Mouse (Mus musculus): ENCODE measurements at regions not wholly inside any gene's neighbourhood (a gene's known extent, or its start where the extent isn't known, plus 50 kb on each side); places are given as distances from the start of the nearest gene placed in this dataset.

DNA sequence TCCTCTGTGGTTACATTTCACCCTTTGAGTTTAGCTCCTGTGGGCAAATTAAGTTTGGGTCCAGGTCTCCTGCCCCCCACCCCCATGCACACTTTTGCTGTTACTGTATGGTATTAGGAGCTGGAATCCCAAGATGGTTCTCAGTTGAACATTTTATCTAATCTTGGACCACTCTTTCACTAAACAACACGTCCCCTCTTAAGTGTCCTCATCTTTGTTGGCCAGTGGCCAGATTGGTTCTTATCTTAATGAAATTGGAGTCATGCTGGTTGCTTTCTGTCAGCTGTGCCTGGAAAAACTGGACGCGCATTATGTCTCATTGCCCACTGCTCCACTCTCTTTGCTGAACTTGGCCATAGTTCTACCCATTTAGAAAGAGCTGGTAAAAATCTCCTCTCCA lies 391.1 kb upstream of the Pbx1 start:
- no peak for DNase-seq (ENCODE audit: low spot score)

DNA sequence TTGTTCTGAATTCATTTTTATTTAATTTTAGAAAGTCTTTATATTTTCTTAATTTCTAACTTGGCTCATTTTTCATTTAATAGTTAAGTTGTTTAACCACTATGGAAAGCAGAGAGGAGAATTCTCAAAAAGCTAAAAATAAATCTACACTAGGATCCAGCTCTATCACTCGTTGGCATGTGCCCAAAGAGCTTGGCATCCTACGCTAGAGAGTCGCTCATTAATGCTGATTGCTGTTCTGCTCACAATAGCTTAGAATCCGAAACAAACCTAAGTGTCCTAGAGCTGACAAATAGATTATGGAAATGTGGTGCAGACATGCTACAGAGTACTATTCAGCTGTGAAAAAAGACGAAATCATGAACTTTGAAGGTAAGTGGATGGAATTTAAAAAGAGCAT lies 386.3 kb upstream of the Pbx1 start:
- DNase-seq (ENCODE audit: low spot score) = no peak

DNA sequence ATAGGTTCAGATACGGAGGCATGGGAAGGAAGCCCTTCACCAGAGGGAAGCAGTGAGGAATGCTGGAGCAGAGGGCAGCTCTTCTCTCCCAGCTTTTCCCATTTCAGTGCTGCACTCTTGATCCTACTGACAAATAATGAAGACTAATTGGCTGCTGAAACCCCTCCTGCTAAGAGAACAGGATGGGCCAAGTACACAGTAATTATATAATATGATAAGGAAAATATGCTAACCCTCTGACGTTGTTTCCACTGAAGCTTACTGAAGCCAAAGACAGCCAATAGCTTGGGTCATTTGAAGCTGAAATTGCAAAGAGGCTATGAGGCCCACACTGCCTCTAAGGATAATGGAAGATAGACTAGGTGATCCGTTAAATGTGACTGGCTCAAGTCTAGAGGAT lies 375.0 kb upstream of the Pbx1 start:
- no peak for DNase-seq (ENCODE audit: low spot score)

DNA sequence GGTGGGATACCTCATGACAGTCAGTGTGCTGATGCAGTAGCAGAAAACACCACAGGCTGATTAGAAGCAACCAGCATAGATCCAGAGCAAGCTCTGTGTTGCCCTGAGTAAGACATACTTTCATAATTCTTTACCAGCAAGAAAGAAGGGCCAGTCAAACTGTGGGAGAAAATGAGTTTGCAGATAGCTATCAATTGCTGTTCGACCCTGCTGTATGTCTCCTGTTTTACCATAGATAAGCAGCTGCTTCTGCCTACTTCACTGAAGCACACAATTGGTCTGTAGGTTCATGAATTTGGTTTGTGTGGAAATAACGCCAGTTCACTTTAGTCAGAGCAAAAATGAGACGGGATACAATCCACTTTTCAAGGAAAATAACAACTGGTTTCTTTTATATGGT lies 373.4 kb upstream of the Pbx1 start:
- DNase-seq (ENCODE audit: low spot score) = no peak

GRCm38 (mm10) chr1:168801046-168801445 lies 369.0 kb upstream of the Pbx1 start:
- no peak for DNase-seq (ENCODE audit: low spot score)

DNA sequence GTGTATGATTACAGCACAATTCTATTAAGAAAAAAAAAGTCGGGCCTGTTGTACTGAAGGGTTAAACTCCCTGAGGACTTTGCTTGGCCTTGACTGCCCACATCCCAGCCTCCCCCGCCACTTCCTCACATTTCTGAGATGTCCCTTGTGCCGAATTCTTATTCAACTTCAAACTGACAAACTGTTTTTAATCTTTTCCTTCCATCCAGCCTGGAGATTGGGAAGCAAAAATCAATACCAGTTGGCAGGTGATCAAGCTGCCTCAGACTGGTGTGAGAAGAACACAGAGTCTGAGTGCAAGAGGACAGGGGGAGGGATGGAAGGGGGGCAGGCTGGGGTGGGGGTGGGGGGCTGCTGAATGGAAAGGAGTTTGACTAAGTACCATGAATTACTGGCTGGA lies 354.7 kb upstream of the Pbx1 start:
- no peak for DNase-seq (ENCODE audit: low spot score)

GRCm38 (mm10) chr1:168783851-168784250 lies 351.8 kb upstream of the Pbx1 start:
- no peak for DNase-seq (ENCODE audit: low spot score)

DNA sequence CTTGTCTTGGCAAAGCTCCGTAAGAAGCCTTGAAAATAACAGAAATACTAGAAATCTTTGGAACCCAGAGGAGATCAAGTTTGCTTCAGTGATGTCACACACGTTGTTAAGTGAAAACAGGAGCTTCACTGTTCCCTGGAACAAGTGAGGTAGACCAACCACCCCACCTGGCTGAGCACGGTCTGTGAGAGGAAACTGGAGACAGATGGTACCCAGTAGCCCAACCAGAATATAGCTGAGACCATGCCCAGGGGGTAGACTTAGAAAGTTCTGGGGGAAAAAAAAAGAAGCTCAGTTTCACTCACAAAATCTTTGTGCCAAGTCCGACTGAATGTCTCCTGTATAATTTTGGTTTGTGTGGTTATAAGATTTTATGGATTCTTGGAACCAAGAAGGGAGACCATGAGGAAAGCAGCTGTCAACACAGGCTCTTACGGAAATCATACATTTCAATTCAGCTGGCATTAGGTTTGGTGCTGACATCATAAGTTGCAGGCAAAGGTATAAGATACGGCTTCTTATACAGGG lies 332.4 kb upstream of the Pbx1 start:
- DNase-seq (ENCODE audit: low spot score) = no peak

- no peak for DNase-seq (ENCODE audit: low spot score)
These were observed 329.0 kb upstream of the Pbx1 start for GRCm38 (mm10) chr1:168761095-168761494.

GRCm38 (mm10) chr1:168760239-168760638 lies 328.2 kb upstream of the Pbx1 start:
- no peak for DNase-seq (ENCODE audit: low spot score)

DNA sequence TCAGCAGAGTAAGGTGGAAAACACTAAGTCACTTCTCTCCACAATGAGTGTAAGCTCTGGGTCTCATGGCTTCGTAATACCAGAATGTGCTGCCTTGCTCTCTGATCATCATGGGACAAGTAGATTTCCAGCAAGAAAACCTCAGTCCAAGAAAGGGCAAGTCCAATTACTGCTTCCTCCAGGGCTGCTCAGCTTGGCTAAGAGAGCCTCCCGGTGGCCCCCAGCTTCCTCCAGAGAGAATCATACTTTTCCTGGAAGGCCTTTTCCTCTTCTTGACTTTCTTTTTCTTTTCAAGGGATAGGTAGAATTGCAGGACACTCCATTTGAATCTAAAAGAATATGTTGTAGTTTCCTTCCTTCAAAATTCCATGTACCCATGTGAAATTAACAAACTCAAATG lies 326.8 kb upstream of the Pbx1 start:
- DNase-seq (ENCODE audit: low spot score) = no peak

- DNase-seq (ENCODE audit: low spot score) = no peak
These were observed 322.1 kb upstream of the Pbx1 start for GRCm38 (mm10) chr1:168754196-168754595.

GRCm38 (mm10) chr1:168743435-168743834 lies 311.4 kb upstream of the Pbx1 start:
- no peak for DNase-seq (ENCODE audit: low spot score)

DNA sequence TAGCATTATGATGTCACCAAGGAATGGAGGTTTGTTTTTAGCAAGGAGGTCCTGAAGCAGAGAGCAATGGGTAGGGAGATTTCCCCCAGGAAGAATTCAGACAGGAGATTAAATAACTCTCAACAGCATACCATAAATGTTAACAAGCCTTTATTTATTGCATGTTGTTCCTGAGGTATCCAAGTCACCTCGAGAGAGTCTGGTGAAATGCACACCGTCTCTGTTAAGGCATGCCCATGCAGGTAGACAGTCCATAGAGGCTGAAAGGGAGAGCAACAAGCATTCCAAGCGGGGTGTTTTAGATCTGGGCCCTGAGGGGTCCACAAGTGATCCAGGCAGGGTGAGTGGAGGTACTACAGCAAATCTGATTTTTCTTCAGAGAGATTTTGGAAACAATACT lies 305.9 kb upstream of the Pbx1 start:
- no peak for DNase-seq (ENCODE audit: low spot score)

GRCm38 (mm10) chr1:168737277-168737863 lies 305.3 kb upstream of the Pbx1 start:
- DNase-seq (ENCODE audit: low spot score) = no peak

DNA sequence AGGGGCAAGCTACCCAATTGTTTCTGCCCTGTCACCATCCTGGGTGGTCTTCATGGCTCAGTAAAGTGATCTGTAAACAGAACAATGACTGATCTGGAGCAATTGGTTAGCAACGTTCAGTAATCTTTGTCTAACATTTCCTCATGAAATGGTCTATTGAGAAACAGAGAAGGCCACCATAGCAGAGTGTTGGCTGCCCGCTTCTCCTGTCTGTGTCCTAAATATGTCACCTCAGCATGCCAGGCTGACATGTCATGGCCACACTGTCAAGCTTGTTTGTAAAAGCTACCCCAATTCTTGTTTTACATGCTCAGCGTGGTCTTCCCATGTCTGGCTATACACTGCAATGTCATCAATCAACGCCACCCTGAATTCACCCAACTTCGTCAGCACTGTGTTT lies 301.0 kb upstream of the Pbx1 start:
- DNase-seq (ENCODE audit: low spot score) = no peak

DNA sequence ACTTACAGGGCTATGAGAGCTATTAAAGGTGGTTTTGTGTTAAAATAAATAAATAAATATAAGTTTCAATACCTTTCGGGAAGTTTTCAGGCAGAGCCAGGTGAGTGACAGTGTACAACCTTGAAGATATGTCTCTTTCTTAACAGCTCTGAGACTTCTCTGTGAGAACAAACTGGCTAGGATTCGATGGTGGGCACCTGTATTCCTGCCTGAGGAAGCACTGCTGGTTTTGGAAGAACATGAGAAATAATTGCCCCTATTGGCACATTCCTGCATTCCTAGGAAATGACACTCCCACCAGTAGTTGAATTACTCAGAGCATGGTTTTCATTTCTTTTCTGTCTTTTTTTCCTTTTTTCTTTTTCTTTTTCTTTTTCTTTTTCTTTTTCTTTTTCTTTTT lies 277.8 kb upstream of the Pbx1 start:
- no peak for DNase-seq (ENCODE audit: low spot score)

GRCm38 (mm10) chr1:168709017-168709681 lies 277.1 kb upstream of the Pbx1 start:
- no peak for DNase-seq (ENCODE audit: low spot score)

DNA sequence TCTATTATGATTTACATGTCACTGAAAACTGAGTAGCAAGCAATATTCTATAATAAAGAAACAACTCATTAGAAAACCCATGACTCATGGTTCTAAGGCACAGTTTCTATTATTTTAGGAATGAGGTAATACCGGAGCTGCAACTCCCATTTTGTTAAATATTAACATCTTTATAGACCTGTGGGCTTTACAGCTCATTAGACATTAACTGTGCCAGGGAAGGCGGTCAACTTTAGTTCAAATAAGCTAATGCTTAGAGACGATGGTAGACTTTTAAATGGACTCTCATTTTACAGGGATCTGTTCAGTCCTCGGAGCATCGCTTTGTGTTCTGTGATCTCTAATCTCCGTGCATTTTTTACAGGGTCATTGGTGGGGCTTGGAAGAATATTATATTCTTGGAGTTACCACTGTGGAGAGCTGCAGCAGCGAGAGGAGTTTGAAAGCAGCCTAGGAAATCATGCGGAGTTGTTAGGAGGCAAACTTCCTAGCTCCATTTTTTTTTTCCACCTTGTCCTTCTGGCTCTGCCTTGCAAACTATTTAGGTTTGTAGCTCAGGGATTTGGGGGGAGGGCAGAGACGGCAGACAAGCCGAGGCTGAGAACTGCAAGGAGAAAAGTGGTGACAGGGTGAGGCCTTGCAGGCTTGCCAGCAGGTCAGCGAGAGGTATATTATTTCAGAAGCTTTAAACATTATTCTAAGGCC lies 276.2 kb upstream of the Pbx1 start:
- DNase-seq (ENCODE audit: low spot score) = no peak

GRCm38 (mm10) chr1:168697386-168697785 lies 265.3 kb upstream of the Pbx1 start:
- no peak for DNase-seq (ENCODE audit: low spot score)

DNA sequence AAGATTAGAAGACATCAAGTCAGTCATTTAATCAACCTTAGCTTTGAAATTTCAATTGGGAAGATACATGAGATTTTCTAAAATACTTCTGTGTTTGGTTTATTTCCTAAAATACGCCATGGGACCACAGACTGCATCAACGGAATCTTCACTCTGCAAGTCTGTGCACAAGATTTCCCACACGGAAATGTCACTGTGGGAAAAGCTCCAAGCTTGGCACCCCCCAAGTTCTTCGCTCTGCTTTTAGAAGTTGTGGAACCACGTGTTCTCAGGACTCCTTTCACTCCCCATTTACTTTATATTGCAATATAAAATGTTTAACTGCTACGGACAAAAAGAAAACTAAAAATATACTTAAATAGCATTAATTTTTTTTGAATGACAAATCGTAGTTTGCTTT lies 254.8 kb upstream of the Pbx1 start:
- DNase-seq (ENCODE audit: low spot score) = no peak

DNA sequence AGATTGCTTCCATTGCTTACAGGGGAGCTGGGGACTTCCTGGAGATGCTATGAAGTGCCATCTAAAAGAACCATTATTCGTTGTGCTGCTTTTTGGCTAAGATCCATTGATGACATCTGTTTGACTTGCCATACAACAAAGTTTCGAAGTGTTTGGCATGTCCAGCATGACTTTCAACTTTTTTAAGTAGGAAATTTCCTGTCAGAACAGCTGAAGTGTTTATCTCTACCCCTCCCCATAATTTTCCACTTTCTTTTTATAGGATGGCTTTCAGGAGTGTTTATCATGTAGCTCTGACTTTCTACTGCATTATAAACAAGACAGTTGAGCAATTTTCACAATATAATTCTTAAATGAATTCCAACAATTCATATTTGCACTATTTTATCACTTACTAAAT lies 253.1 kb upstream of the Pbx1 start:
- no peak for DNase-seq (ENCODE audit: low spot score)

DNA sequence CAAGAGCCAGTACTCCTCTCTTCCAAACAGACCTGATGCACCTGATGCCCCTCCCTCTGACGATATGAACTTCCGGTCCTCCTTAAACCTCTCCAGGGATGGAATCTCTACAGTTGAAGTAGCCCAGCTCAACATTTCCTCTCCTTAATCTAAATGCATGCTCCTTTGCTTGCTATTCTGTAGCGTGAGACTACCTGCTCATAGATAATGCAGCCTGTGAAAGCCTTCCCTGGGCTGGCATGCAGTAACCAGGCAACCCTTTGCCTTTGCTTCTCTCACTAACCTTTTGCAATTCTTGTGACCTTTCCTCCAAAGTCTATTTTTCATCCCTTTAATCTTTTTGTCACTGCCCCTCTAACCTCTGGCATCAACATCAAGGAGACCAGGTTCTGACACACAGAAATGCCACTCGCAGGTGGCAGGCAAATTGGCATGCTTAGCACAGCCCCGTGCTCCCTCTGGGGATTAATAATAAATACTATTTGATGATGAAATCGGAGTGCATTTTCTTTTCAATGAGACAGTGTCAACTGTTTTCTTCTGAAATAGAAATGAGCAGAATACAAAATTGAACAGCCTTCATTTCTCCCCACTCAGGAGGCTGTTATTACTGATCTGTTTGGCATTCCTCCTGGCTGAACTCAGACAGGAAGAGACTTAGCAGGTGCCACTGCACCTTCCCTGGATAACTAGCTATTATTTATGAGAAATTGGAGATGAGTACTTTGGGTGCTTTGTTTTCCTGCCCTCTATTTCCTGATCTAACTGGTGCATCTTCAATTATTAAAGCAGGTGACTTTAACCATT lies 249.8 kb upstream of the Pbx1 start:
- DNase-seq (ENCODE audit: low spot score) = no peak
